Mouse (Mus musculus): ENCODE measurements around the gene Zfp609.

DNA sequence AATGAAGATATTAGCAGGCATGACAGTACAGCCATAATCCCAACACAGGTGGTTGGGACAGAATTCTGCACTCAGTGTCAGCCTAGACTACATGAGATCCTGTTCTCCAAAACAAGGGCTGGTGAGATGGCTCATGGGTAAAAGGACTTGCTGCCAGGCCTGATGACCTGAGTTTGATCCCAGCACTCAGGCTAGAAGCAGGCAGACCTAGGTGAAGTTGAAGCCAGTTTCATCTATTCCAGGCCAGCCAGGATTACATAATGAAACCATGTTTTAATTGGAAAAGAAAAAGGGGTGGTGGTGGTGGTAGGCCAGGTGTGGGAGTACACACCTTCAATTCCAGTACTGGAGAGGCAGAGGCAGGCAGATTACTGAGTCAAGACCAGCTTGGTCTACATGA lies 129.4 kb downstream of the Zfp609 start:
- TF ChIP-seq CTCF (IDR thresholded peaks at IDR 0.05; ENCODE audit: borderline replicate concordance, insufficient read depth, low read length) (no peak), POLR2A (IDR thresholded peaks at IDR 0.05; ENCODE audit: low read depth, low read length) (no peak)

Data from embryonic fibroblast, embryonic 13.5 days (primary cell).